Mouse (Mus musculus) cerebellum, adult 9-10 months (tissue): ENCODE measurements around the gene Aurkb.
"Not testable (repeated sequence)": the region's sequence is repeated elsewhere in the genome, so short reads cannot be mapped to it uniquely, and the experiment has no call there.

ENCODE experiments used
- DNase-seq: peaks from one replicate; pipeline ENCODE4 v3.0.0; 2022

The Aurkb gene

DNA sequence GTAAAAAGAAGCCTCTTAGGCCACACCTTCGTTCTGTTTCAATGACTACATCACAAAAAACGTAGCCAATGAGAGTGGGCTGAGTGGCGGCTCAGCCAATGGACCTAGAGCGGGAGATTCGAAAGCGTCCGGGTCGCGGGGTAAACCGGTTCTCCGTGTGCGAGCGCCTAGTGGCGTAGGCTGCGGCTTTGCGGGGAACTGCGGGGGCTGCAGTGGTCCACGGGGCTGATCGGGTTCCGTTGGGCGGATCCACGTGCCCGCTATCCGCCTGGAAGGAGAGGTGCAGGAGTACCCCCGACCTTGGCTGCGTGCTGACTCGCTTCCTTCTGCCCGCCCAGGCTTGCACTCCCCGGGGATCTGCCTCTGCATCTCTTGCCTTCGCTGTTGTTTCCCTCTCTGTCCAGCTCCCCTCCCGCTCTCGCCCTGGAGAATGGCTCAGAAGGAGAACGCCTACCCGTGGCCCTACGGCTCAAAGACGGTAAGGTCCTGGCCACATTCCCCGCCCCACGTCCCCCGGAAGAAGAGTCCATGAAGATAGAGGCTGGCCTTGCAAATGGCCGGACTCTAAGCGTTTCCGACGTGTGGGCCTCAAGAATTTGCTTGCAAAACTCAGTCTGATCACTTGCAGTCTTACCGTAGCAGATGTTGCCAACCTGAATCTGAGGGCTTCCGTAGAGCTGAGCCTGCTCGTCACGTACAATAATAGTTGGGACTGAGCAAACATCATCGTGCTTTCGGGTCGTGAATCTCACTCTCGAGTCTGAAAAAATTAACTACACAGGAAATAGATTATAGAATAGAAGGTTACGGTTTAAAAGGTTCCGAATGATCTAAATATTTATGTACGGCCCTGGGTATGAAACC lies at the start of gene Aurkb:
TSS of gene Aurkb (plus strand) at position 117 of the 864 bp plus-strand sequence.
- peak; percentile 72 for DNase-seq

DNA sequence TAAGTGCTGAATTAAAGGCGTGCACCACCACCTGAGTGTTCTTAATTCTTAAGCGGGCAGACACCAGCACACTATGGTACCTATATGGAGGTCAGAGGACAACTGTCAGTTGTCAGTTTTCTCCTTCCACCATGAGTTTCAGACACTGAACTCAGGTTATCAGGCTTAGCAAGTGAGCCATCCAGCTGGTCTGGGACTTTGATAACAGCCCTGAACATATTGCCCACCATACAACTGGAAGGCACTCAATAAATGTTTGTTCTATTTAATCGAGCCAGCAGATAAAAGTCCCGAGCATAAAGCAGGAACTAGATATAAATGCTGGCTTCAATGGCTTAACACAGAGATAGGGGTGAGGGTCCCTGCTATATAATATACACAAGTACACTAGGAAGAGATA lies 48.4 kb upstream of the Aurkb start:
- no peak for DNase-seq

DNA sequence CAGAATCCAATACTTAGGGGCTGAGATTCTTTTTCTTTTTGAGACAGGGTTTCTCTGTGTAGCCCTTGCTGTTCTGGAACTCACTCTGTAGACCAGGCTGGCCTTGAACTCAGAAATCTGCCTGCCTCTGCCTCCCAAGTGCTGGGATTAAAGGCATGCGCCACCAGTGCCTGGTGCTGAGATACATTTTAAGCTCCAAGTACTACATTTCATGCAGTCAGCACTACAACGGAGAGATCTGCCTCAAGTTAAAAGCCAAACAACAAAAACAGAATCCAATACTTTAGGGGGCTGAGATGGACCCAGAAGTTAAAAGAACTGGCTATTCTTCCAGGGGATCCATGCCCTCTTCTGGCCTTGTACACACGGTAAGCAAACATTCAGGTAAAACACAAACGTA lies 42.7 kb upstream of the Aurkb start:
- DNase-seq, result not testable (repeated sequence)

DNA sequence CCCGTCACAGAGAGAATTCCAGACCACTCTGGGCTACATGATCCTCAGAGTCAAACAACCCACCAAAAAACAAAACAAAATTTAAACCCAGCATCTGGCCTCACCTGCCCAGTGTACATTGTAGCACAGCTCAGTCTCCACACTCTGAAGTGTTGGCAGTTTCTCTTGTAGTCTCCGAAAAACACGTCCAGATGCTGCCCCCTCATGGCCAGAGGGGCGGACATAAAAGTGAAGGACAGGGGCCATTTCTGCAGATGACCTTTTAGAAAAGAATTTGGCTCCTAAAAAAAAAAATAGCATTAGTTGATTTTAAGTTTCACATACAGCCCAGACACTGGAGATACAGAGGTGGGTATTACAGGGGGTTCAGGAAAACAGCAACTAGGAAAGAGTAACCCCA lies 41.9 kb upstream of the Aurkb start:
- DNase-seq, result no peak

DNA sequence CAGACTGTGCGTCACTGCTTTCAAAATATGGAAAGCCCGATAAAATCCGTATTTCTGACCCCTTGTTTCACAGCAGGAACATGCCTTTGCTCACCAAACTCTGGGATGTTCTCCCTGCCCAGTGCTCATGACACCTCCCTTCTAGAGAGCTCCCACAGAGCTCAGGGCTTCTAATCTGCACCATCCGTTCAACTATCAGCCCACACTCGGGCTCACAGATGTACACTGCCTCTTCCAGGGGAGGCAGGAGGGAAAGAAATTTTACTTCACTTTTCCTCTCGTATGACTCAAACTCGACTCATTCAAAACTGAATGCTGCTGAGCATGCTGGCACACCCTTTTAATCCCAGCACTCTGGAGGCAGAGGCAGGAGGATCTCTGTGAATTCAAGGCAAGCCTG lies 40.3 kb upstream of the Aurkb start:
- DNase-seq, result no peak

DNA sequence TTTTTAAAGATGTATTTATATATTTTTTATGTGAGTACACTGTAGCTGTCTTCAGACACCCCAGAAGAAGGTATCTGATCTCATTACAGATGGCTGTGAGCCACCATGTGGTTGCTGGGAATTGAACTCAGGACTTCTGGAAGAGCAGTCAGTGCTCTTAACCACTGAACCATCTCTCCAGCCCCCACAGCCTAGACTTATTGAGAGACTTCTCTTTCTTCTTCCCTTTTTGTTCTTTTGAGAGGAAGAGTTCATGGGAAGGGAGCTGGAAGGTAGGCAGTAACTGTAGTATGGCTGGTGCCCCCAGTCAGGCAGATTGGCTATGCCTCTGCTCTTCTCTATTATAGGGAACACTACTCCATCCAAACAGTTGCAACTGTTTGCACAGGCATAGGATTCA lies 38.9 kb upstream of the Aurkb start:
- not testable (repeated sequence) for DNase-seq

DNA sequence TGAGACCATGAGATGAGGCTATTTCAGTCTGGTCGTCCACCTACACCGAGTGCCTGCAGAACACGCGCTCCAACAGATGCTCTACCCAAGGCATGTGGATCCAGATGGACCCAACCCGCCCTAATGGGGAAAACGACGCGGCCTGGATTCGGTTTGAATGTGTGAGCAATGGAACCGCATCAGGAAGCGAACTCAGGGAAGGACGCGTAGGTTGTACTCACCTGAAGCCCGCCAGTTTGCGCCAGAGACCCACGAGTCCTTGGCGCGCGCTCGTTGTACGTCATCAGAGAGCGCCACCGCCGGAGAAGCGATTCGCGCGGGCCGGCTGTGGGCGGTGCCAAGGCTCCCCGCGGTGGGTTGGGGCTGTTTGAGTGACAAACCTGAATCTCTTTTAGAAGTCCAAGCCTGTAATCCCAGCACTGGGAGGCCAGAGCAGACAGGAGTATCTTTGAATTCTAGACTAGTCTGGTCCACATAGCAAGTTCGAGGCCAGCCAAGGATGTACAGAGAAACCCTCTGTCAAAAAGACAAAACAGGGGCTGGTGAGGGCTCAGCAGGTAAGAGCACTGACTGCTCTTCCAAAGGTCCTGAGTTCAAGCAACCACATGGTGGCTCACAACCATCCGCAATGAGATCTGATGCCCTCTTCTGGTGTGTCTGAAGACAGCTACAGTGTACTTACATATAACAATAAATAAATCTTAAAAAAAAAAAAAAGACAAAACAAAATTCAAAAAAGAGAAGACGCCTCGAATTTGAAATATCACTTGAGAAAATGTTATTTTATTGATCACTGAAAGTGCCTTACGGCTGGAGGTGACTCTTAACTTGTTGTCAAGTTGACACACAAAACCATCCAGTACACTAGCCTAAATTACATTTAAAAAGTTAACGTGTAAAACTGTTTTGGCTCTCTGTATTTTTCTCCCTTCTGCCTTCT lies 37.0 kb upstream of the Aurkb start, which contains the start of gene Pfas:
TSS of gene Pfas (minus strand) at position 279 of the 940 bp plus-strand sequence.
- DNase-seq, result peak; percentile 92

DNA sequence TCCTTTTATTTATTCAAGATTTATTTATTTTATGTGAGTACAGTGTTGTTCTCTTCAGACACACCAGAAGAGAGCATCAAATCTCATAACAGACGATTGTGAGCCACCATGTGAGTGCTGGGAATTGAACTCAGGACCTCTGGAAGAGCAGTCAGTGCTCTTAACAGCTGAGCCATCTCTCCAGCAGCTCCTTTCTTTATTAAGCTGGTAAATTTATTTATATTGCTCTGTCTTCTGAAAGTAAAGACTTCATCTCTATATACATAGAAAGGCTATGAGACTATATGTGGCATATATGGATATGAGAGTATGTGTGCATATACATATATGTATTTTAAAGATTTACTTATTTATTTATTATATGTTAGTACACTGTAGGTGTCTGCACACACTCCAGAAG lies 35.9 kb upstream of the Aurkb start:
- no peak for DNase-seq

DNA sequence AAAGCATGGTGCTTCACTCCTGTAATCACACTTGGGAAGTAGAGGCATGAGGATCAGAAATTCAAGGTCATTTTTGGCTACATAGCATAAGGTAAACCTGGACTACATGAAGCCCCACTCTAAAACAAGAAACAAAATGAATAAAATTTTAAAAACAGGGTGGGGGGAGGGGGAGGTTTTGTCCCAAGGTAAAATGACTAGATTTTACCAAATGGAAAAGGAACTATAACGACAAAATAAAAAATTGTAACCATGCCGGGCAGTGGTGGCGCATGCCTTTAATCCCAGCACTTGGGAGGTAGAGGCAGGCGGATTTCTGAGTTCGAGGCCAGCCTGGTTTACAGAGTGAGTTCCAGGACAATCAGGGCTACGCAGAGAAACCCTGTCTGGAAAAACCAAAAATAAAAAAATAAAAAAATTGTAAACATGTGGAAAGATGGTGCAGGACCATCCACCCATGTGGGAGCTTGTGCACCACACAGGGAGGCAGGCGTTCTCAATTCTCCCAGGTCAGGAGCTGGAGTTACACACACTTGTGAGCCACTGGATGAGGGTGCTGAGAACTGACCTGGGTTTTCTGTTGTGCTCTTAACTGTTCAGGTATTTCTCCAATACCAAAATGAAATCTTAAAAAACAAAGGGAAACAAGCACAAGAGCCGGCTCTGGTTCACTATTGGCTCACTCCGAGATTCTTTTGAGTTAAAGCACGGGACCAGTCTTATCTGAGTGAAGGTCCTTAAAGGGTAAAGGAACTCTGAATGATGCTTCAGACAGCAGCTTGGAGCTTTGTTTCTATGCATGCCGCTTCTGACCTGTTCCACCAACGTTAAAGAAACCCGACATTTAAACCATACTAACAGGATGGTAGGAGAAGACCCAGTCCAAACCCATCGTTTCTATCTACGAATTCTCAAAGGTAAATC lies 34.8 kb upstream of the Aurkb start:
- DNase-seq, result no peak

DNA sequence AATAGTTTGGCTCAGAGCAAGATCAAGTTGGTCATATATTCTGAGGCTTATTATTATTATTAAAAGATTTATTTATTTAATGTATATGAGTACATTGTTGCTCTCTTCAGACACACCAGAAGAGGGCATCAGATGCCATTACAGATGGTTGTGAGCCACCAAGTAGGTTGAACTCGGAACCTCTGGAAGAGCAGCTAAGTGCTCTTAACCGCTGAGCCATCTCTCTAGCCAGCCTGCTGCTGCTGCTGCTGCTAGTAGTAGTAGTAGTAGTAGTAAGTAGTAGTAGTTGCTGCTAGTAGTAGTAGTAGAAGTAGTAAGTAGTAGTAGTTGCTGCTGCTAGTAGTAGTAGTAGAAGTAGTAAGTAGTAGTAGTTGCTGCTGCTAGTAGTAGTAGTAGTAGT lies 34.0 kb upstream of the Aurkb start:
- DNase-seq, result not testable (repeated sequence)

DNA sequence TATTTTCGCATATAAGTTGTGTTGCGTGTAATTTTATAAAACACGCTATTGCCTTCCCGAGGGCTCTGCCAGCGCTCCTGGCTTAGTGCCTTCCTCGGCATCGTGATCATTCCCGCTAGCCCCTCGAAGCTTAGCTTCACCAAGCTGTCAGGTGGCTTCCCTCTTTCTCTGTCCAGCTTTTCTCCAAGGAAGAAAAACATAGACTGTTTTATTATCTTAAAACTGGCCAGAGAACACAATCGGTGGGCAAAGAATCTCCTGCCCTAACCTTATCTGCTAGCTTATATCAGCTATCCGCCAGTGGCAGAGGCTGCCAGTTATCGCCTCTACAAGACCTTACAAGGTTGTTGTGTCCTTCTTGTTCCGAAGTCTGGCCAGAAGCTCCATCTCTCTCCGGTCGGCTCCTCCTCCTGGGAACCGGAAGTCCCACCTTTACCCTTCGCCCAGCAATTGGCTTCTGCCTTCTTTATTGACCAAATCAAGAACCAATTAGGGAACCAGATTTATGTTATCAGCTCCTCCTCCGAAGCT lies 33.3 kb upstream of the Aurkb start:
- peak; percentile 95 for DNase-seq

DNA sequence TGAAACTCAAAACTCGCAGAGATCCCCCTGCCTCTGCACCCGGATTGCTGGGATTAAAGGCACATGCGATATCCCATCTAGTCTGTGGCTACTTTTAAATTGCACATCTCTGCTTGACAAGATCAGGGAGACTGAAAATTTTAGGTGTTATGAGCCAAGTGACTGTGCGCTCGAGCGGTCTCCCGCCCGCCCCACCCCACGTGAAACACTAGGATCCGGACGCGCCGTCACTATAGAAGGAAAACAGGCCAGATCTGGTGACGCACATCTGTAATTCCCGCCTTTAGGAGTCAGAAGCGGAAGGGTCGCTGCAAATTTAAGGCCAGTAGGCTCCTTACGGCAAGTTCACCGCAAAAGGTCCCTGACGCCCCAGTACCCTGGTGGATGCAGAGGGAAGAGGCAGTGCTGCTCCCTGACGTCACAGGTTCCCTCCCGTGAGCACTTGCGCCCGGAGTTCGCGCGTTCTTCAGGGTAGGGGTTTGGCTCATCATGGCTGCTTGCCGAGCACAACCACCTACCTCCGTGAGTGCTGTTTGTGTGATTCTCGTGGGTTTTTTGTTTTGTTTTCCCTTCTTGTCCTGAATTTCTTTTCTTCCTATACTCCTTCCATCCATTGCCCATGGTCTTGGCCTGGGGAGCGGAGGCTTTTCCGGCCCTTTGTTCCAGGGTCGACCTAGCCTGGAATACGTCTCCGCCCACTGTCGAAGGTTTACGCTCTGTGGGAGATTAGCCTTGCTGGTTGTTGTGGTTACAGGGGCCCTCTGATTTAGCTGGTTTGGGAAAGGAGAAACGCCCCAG lies 29.6 kb upstream of the Aurkb start, which contains the start of gene Ctc1:
TSS of gene Ctc1 (plus strand) at position 268 of the 798 bp plus-strand sequence.
- peak; percentile 91 for DNase-seq

DNA sequence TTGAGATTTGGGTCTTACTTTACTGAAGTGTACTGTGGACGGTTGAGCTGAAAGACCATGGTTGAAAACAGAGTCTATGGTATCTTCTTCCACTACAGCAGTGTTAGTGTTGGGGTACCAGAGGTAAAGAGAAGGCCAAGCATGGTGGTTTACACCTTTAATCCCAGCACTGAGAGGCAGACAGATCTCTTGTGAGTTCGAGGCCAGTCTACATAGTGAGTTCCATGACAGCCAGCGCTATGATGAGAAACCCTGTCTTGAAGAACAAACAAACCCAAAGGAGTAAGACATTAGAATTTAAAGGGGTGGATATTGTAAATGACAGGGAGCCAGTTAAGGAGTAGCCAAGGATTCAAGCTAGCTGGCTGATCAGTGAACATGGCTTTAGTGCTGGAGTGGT lies 28.7 kb upstream of the Aurkb start:
- DNase-seq, result no peak

DNA sequence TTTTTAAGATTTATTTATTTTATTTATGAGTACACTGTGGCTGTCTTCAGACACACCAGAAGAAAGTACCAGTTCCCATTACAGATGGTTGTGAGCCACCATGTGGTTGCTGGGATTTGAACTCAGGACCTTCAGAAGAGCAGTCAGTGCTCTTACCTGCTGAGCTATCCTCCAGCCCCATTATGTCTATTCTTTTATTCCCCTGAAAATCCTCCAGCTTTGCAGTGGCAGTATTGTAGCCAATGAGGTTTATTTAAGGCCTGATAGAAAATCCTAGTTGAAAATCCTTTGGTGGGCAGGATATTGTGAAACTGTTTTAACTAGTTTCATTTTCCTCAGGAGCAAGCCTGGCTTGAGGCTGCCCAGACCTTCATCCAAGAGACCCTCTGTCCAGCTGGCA lies 24.8 kb upstream of the Aurkb start:
- DNase-seq, result no peak

DNA sequence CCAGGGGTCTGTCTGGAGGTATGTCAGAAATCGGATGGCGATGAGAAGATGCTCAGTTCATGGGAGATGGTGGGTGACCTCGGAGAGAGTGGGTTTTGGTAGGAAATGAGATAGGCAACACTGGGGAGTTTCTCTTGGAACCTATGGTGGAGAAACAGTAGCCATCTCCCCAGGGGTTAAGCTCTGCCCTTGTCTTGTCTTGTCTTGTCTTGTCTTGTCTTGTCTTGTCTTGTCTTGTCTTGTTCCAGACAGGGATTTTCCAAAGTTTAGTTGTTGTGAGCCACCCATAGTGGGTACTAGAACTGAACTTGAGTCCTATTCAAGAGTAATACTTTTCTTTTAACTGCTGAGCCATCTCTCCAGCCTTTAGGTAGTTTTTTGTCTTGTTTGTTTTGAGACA lies 18.9 kb upstream of the Aurkb start:
- no peak for DNase-seq

DNA sequence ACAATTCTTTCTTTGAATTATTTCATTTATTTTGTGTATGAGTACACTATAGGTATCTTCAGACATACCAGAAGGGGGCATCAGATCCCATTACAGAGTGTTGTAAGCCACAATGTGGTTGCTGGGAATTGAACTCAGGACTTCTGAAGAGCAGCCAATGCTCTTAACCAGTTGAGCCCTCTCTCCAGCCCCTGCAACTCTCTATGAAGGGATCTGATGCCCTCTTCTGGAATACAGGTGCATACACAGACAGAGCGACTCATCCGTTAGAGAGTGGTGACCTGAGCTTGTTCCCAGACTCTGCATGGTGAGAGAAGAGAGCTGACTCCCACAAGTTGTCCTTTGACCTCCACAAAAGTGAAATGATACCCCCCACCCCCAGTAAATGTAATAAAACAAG lies 16.6 kb upstream of the Aurkb start:
- DNase-seq, result no peak

DNA sequence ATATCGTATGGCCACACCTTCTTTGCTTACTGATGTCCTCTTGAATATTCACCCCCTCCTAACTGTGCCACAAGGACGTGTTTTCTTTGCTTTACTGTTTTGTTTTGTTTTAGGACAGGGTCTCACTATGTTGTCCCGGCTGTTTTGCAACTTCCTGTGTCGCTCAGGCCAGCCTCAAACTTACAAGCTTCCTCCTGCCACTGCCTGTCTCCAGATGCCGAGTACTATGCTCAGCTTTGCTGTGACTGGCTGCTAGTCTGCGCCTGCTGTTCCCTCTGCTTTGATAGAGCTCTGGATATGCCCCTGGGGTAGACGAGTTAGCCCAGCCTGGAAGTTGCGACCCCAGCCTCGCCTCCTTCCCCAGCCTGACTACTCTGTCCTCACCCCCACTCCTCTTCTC lies 11.9 kb upstream of the Aurkb start:
- DNase-seq, result no peak

DNA sequence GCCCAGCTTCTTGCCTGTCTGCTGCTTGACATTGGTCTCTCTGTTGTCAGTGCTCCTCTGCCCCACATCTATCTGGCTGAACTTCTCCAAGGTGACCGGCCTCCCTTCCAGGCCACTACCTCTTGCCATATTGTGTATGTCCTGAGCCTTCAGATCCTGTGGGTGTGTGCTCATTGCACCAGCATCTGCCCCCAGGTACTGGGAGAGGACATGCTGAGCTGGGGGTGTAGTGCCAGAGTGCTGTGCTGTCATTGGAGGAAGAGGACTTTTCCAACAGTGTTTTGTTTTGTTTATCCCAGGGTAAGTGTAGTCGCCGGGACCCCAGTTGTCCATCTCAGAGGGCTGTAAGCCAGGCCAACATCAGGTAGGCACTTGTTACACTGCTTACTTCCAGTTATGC lies 10.9 kb upstream of the Aurkb start:
- DNase-seq, result no peak

DNA sequence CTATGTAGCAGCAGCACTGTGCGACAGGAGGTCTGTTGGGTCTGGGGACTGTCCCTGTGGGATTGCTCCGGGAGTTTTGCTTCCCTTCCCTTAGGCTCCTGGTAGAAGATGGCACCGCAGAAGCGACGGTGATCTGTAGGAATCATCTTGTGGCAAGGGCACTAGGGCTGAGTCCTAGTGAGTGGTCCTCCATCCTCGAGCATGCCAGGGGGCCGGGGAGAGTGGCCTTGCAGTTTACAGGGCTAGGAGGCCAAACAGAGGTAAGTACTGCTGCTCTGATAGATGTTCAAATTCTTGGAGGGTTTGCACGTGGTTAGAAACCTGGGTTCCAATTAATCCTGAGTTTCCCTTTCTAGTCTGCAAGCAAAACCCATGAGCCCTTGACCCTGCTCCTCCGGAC lies 10.0 kb upstream of the Aurkb start:
- peak; percentile 64 for DNase-seq

DNA sequence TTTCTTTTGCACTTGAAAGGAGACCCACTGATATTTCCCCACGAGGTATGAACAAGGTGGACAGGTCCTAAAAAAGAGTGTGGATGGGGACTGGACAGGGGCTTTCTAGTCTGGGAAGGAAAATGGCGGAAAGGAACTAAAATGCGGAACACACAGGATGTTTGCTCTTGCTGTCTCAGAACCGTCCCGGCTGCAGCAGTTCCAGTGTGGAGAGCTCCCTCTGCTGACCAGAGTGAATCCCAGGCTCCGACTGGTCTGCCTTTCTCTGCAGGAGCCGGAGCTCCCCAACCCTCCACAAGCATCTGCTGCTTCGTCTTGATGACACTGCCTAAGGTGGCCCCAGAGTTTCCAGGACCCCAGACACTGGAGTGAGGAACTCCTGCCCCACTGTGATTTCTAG lies 9.6 kb upstream of the Aurkb start:
- DNase-seq, result peak; percentile 95

DNA sequence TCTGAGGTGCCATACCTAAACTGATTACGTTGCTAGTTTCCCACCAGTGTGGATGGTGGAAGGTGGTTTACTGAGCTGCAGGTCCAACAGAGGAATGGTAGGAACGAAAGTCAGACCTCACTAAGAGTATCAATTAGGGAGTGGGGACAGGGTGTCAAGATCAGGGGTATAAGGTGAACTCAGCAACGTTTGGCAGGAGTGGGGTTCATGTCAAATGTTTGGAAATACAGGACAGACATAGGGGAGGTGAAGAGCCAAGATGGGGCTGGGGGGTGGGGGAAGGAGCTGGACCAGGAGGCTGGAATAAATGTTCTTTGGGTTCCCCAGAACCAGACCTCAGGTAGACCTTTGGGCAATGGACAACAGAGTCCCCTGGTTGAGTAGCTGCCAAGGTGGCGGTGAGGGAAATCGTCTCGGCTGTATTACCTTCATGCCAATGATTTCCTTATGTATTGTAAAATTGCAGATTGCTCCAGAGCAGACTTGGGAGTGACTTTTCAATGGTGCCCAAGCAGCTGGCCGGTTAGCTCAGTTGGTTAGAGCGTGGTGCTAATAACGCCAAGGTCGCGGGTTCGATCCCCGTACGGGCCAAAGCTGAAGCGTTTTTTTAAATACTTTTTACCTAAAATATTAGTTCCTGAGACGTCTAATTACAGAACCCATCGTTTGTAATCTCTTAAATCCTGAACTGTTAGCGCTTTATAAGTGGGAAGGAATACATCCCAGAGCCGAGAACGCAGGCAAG lies 8.8 kb upstream of the Aurkb start:
- DNase-seq, result peak; percentile 95
